In genomic region chr1:63446721-63447120, GRCm38 (mm10) we compare ENCODE assay signal across 9 mouse cellular contexts. TPM values are rescaled to one million over a fixed set of nuclear protein-coding genes. Genes with fewer than 3 reads are reported as not detected.
DNase-seq lines count a peak whose midpoint lies in the region; ATAC-seq and TF ChIP-seq lines count a peak whose summit lies in the region.
"Had no signal": no experiment of that assay in that cellular context is flagged by ENCODE, and none has a peak within 500 bp of the region (broad histone marks: within the 10 kb centered on the region; RNA-seq: fewer than 3 reads in every experiment).

No protein-coding gene starts in this region.

- no peak for DNase-seq in layer of hippocampus, adult 2 months (ENCODE audit: low spot score in 2 of 2)
- DNase-seq in layer of hippocampus, postnatal 25 days (ENCODE audit: extremely low spot score in 1 of 2, low spot score in 1 of 2) = no peak
- no peak for DNase-seq in limb, embryonic 10.5 days (ENCODE audit: low spot score)
- no peak for DNase-seq in thymus, adult 2 months
- DNase-seq in urinary bladder, adult 18-20 months (ENCODE audit: low spot score in 2 of 2) = no peak
- no peak for DNase-seq in gastrocnemius, postnatal 14 days

- no peak for ATAC-seq in embryonic facial prominence, embryonic 15.5 days (ENCODE audit: insufficient number of reproducible peaks, low FRiP score, low TSS enrichment, low read depth)

- intact Hi-C loops in gastrocnemius, postnatal 14 days (cut with DNase I; ENCODE audit: low total_unique reads) = no loop called here

- peaks cover 17% of the 10 kb centered on the region for H3K27me3 ChIP-seq in embryonic facial prominence, embryonic 15.5 days
- peaks cover 46% of the 10 kb centered on the region for H3K27me3 ChIP-seq in limb, embryonic 10.5 days (ENCODE audit: low read depth, poor library complexity, severe bottlenecking)
- no peaks in the 10 kb centered on the region; the same call in 1 of the 2 replicates for H3K27me3 ChIP-seq in thymus, adult 2 months (ENCODE audit: control insufficient read depth, insufficient read depth, low read length)

- no peak for TF ChIP-seq POLR2A in olfactory bulb, adult 2 months (IDR thresholded peaks at IDR 0.05; ENCODE audit: insufficient read depth, low read depth, low read length)
- TF ChIP-seq POLR2A in thymus, adult 2 months (IDR thresholded peaks at IDR 0.05; ENCODE audit: control insufficient read depth, extremely low read depth, insufficient read depth, low read length, poor library complexity) = no peak

- peaks cover 9% of the 10 kb centered on the region; the same call in 1 of the 2 replicates for H3K4me1 ChIP-seq in embryonic facial prominence, embryonic 15.5 days
- peaks cover 15% of the 10 kb centered on the region for H3K4me1 ChIP-seq in limb, embryonic 10.5 days
- 0 out of 2 replicates have a peak, but pooled peaks cover 6% of the 10 kb centered on the region for H3K4me1 ChIP-seq in olfactory bulb, adult 2 months (ENCODE audit: control insufficient read depth, insufficient read depth, low read length)
- no peaks in the 10 kb centered on the region for H3K4me1 ChIP-seq in thymus, adult 2 months (replicated peaks; ENCODE audit: control insufficient read depth, insufficient read depth, low read length)

- H3K9ac ChIP-seq in embryonic facial prominence, embryonic 15.5 days = no peak overlapping the region

- H3K36me3 ChIP-seq in embryonic facial prominence, embryonic 15.5 days = no peaks in the 10 kb centered on the region
- H3K36me3 ChIP-seq in limb, embryonic 10.5 days = no peaks in the 10 kb centered on the region
- H3K36me3 ChIP-seq in thymus, adult 2 months (ENCODE audit: control insufficient read depth, insufficient read depth, low read length) = no peaks in the 10 kb centered on the region

- H3K9me3 ChIP-seq in embryonic facial prominence, embryonic 15.5 days (replicated peaks) = no peaks in the 10 kb centered on the region
- no peaks in the 10 kb centered on the region for H3K9me3 ChIP-seq in limb, embryonic 10.5 days (replicated peaks)

- peak overlapping the region; percentile 93 for H3K27ac ChIP-seq in layer of hippocampus, adult 2 months
- no peak overlapping the region for H3K27ac ChIP-seq in embryonic facial prominence, embryonic 15.5 days (replicated peaks)
- H3K27ac ChIP-seq in limb, embryonic 10.5 days = no peak overlapping the region
- H3K27ac ChIP-seq in olfactory bulb, adult 2 months (ENCODE audit: insufficient read depth, low read depth, low read length) = no peak overlapping the region
- no peak overlapping the region for H3K27ac ChIP-seq in thymus, adult 2 months (ENCODE audit: control insufficient read depth, insufficient read depth, low read length)

- no peak for TF ChIP-seq CTCF in layer of hippocampus, adult 2 months (conservative IDR thresholded peaks at IDR 0.05)
- TF ChIP-seq CTCF in olfactory bulb, adult 2 months (IDR thresholded peaks at IDR 0.05; ENCODE audit: insufficient read depth, low read depth, low read length) = no peak
- TF ChIP-seq CTCF in thymus, adult 2 months (IDR thresholded peaks at IDR 0.05; ENCODE audit: borderline replicate concordance, control insufficient read depth, extremely low read depth, insufficient read depth, low read length, poor library complexity) = no peak

- peak overlapping the region; percentile 62 for H3K4me3 ChIP-seq in layer of hippocampus, adult 2 months
- H3K4me3 ChIP-seq in embryonic facial prominence, embryonic 15.5 days (replicated peaks) = peak overlapping the region; percentile 64; the same call in 1 of the 2 replicates
- H3K4me3 ChIP-seq in limb, embryonic 10.5 days = peak overlapping the region; percentile 88
- H3K4me3 ChIP-seq in olfactory bulb, adult 2 months (ENCODE audit: insufficient read depth, low read depth, low read length) = peak overlapping the region; percentile 64; the same call in 1 of the 2 replicates
- no peak overlapping the region for H3K4me3 ChIP-seq in thymus, adult 2 months (ENCODE audit: control insufficient read depth, insufficient read depth, low read length)

- 64% methylated on average over 2 of the region's 2 CpGs for WGBS in embryonic facial prominence, embryonic 15.5 days
- 71% methylated on average over 2 of the region's 2 CpGs for WGBS in limb, embryonic 10.5 days
- 56% methylated on average over 2 of the region's 2 CpGs for WGBS in olfactory bulb, adult 2 months
- WGBS in thymus, adult 2 months = 76% methylated on average over 2 of the region's 2 CpGs

- H3K4me2 ChIP-seq in embryonic facial prominence, embryonic 15.5 days (replicated peaks) = peak overlapping the region; percentile 99

RNA-seq across cellular contexts. Expression of gene Adam23, which starts 1.0 kb away (rescaled TPM):
- 100 to 1,000 TPM; 129 to 131 TPM for total RNA-seq in layer of hippocampus, adult 2 months (2021)
- 100 to 1,000 TPM; 123 to 151 TPM for total RNA-seq in layer of hippocampus, postnatal 25 days (2021)
- 3.5 and 4.5 TPM in 2 replicates for polyA plus RNA-seq in embryonic facial prominence, embryonic 15.5 days (2015; fragmentation: Nextera tagmentation; extraction: Ambion mirVana)
- 1.6 and 3.1 TPM in 2 replicates for polyA plus RNA-seq in limb, embryonic 10.5 days (2016; fragmentation: Nextera tagmentation; extraction: Ambion mirVana)
- 224 TPM in 1 of 2 replicates, not detected in the other for polyA plus RNA-seq in olfactory bulb, adult 2 months (2012; ENCODE audit: insufficient read depth, insufficient read length, low replicate concordance, missing spikeins)
- 6.1 and 7.1 TPM in 2 replicates for polyA plus RNA-seq in thymus, adult 2 months (2012; rRNA removed)
- total RNA-seq in gastrocnemius, postnatal 14 days (2021) = 1 to 10 TPM; 3.7 to 5.5 TPM
- polyA plus RNA-seq: Patski had no signal

Comparison
In these comparisons a context has a peak if more than half of its experiments do, and no peak if none do; other contexts are left out.
1. RNA of gene Adam23, which starts 1.0 kb away (polyA plus RNA-seq): 224 TPM in olfactory bulb, adult 2 months; 6.1 to 7.1 TPM in thymus, adult 2 months, 3.5 to 4.5 TPM in embryonic facial prominence, embryonic 15.5 days and 1.6 to 3.1 TPM in limb, embryonic 10.5 days; every median in the first group is over 10 times any median in the second.